24 mouse cellular contexts compared by ENCODE assay signal in the genomic region with DNA sequence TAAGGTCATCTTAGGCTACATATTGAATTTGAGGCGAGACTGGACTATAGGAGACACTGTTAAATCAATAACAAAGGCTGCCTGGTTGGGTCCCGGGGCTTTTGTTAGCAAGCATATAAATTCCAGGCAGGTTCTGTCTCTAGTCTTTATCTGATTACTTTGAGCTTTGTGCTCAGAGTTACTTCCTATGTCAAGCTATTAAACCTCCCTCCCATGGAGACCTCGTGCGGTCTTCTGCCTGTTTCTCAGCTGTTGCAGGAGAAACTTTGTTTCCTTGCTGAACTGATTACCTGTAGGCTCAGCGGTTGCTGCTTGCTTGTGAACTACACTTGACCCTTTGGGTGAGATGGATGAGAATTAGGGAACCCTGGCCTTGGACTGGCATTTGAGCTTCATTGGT.
"Had no signal": no experiment of that assay in that cellular context is flagged by ENCODE, and none has a peak within 500 bp of the region (broad histone marks: within the 10 kb centered on the region; RNA-seq: fewer than 3 reads in every experiment).

No protein-coding gene starts in this region.

- H3K4me1 ChIP-seq: heart, embryonic 13.5 days; heart, embryonic 15.5 days; hindbrain, embryonic 13.5 days; hindbrain, embryonic 15.5 days; intestine, embryonic 15.5 days; limb, embryonic 13.5 days; limb, embryonic 15.5 days; liver, embryonic 12.5 days had no signal

- H3K36me3 ChIP-seq: heart, embryonic 13.5 days; heart, embryonic 15.5 days; hindbrain, embryonic 13.5 days; hindbrain, embryonic 15.5 days; intestine, embryonic 15.5 days; limb, embryonic 13.5 days; limb, embryonic 15.5 days; liver, embryonic 12.5 days had no signal

- H3K9me3 ChIP-seq: heart, embryonic 13.5 days; heart, embryonic 15.5 days; hindbrain, embryonic 13.5 days; hindbrain, embryonic 15.5 days; intestine, embryonic 15.5 days; limb, embryonic 13.5 days; limb, embryonic 15.5 days; liver, embryonic 12.5 days had no signal

- H3K27ac ChIP-seq: gastrocnemius, adult 2 months; heart, embryonic 13.5 days; heart, embryonic 15.5 days; hindbrain, embryonic 13.5 days; hindbrain, embryonic 15.5 days; intestine, embryonic 15.5 days; limb, embryonic 13.5 days; limb, embryonic 15.5 days; liver, embryonic 12.5 days had no signal

- H3K4me2 ChIP-seq: heart, embryonic 11.5 days; heart, embryonic 13.5 days; heart, embryonic 15.5 days; hindbrain, embryonic 13.5 days; hindbrain, embryonic 15.5 days; intestine, embryonic 15.5 days; limb, embryonic 13.5 days; limb, embryonic 15.5 days; liver, embryonic 12.5 days had no signal

- H3K4me3 ChIP-seq: gastrocnemius, adult 2 months; heart, embryonic 13.5 days; heart, embryonic 15.5 days; hindbrain, embryonic 13.5 days; hindbrain, embryonic 15.5 days; intestine, embryonic 15.5 days; limb, embryonic 13.5 days; limb, embryonic 15.5 days; liver, embryonic 12.5 days had no signal

- H3K27me3 ChIP-seq: heart, embryonic 13.5 days; heart, embryonic 15.5 days; hindbrain, embryonic 13.5 days; hindbrain, embryonic 15.5 days; intestine, embryonic 15.5 days; limb, embryonic 13.5 days; limb, embryonic 15.5 days; liver, embryonic 12.5 days had no signal

- H3K9ac ChIP-seq: heart, embryonic 13.5 days; heart, embryonic 15.5 days; hindbrain, embryonic 13.5 days; hindbrain, embryonic 15.5 days; intestine, embryonic 15.5 days; limb, embryonic 13.5 days; limb, embryonic 15.5 days; liver, embryonic 12.5 days had no signal

- DNase-seq: gastrocnemius, adult 2 months; gastrocnemius, postnatal 10 days; gastrocnemius, postnatal 25 days; heart, adult 18-20 months; heart, postnatal 14 days; heart, postnatal 36 days; kidney, adult 18-20 months; kidney, adult 8-10 months; kidney, postnatal 14 days; kidney, postnatal 36 days; layer of hippocampus, adult 9-11 months; layer of hippocampus, postnatal 36 days; left cerebral cortex, postnatal 4 days had no signal

- ATAC-seq: inflammation-experienced regulatory T-cells, adult 6 months; intestine, embryonic 15.5 days; intestine, postnatal 0 days; liver, embryonic 12.5 days had no signal
